Mouse (Mus musculus) kidney, adult 2 months (tissue): ENCODE measurements around the gene Zfp689. TPM values are rescaled to one million over a fixed set of nuclear protein-coding genes. Genes with fewer than 3 reads are reported as not detected.

Experiments used
- DNase-seq: peaks from one replicate; pipeline ENCODE4 v3.0.0; 2021
- H3K27ac ChIP-seq: fragments of 200-500 bp; 2 replicates; pipeline ENCODE4 v1.5.1; 2012; ENCODE audit warnings: low read depth, low read length, control low read depth, inconsistent platforms; ENCODE audit not compliant: insufficient read depth
- H3K27me3 ChIP-seq: fragments of 200-500 bp; replicated peaks from 2 replicates; pipeline ENCODE4 v1.6.1; 2012; ENCODE audit warnings: mild to moderate bottlenecking, moderate library complexity, low read length, inconsistent platforms; ENCODE audit not compliant: control insufficient read depth, insufficient read depth
- H3K36me3 ChIP-seq: fragments of 200-500 bp; 2 replicates; pipeline ENCODE4 v1.6.1; 2012; ENCODE audit warnings: mild to moderate bottlenecking, moderate library complexity, low read length, inconsistent platforms; ENCODE audit not compliant: control insufficient read depth, insufficient read depth
- H3K4me1 ChIP-seq: fragments of 200-500 bp; 2 replicates; pipeline ENCODE4 v1.6.1; 2011; ENCODE audit warnings: low read length; ENCODE audit not compliant: control insufficient read depth, insufficient read depth
- H3K4me3 ChIP-seq: fragments of 200-500 bp; 2 replicates; pipeline ENCODE4 v1.5.1; 2011; ENCODE audit warnings: mild to moderate bottlenecking, low read depth, low read length, control low read depth; ENCODE audit not compliant: insufficient read depth
- CTCF ChIP-seq: fragments of 200-500 bp; conservative IDR thresholded peaks from 2 replicates; pipeline ENCODE4 v1.5.1; 2011; ENCODE audit warnings: low read depth, mild to moderate bottlenecking, control low read depth, low read length, moderate library complexity, mixed read lengths; ENCODE audit not compliant: insufficient read depth, insufficient read length
- POLR2A ChIP-seq: fragments of 200-500 bp; IDR thresholded peaks from one replicate; pipeline ENCODE4 v1.6.1; 2011; ENCODE audit warnings: low read depth, low read length, control low read depth
- WGBS: fragments of 180-500 bp; shearing (Covaris S2); methylation state at CpG from one replicate; pipeline ENCODE4 v1.1.7; 2018; 5-methylcytosine and 5-hydroxymethylcytosine counted together
- polyA plus RNA-seq: library from polyadenylated mRNA; depleted of rRNA; stranded (reverse); fragments of >200 nt; gene quantifications from 2 replicates; pipeline ENCODE4 v1.2.3, GENCODE M21; 2012

Gene Zfp689
- polyA plus RNA-seq, 1 experiment, result 3.0 TPM

- Histone ChIP-seq H3K27ac (no peak overlapping the region), H3K36me3 (no peaks in the 10 kb centered on the region; the same call in 1 of the 2 replicates), H3K27me3 (no peaks in the 10 kb centered on the region), H3K4me3 (no peak overlapping the region), H3K4me1 (peaks cover 3% of the 10 kb centered on the region; the same call in 1 of the 2 replicates)
- no peak for TF ChIP-seq POLR2A
- no peak for TF ChIP-seq CTCF
- WGBS, result 93% methylated on average over 7 of the region's 7 CpGs
- no peak for DNase-seq
Measured at GRCm38 (mm10) chr7:127454905-127455304, 5.9 kb upstream of the Zfp689 start.

- Histone ChIP-seq H3K27me3 (no peaks in the 10 kb centered on the region), H3K36me3 (no peaks in the 10 kb centered on the region; the same call in 1 of the 2 replicates), H3K4me3 (no peak overlapping the region), H3K27ac (no peak overlapping the region), H3K4me1 (peaks cover 11% of the 10 kb centered on the region; the same call in 1 of the 2 replicates)
- TF ChIP-seq CTCF, result no peak
- no peak for TF ChIP-seq POLR2A
- DNase-seq, result no peak
- 97% methylated on average over 2 of the region's 2 CpGs for WGBS
Measured at GRCm38 (mm10) chr7:127453056-127453455, 4.1 kb upstream of the Zfp689 start.

DNA sequence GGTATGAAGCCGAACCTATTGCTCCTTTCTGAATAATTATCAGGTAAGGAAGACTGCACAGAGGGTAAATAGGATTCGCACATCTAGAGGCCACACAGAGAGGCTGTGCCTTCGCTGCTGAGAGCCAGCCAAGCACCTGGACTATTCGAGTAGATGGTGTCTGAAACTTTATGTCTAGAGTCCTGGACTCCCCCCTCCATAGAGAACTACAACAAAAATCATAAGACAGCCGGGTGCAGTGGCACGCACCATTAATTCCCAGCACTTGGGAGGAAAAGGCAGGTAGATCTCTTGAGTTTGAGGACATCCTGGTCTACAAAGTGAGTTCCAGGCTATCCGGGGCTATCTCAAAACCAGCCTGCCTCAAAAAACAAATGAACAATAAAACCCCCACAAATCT lies 1.0 kb upstream of the Zfp689 start:
- Histone ChIP-seq H3K27ac (no peak overlapping the region), H3K4me1 (peaks cover 11% of the 10 kb centered on the region; the same call in 1 of the 2 replicates), H3K36me3 (no peaks in the 10 kb centered on the region), H3K4me3 (no peak overlapping the region), H3K27me3 (no peaks in the 10 kb centered on the region)
- WGBS, result 56% methylated on average over 7 of the region's 7 CpGs
- no peak for DNase-seq
- TF ChIP-seq POLR2A (no peak), CTCF (no peak)

DNA sequence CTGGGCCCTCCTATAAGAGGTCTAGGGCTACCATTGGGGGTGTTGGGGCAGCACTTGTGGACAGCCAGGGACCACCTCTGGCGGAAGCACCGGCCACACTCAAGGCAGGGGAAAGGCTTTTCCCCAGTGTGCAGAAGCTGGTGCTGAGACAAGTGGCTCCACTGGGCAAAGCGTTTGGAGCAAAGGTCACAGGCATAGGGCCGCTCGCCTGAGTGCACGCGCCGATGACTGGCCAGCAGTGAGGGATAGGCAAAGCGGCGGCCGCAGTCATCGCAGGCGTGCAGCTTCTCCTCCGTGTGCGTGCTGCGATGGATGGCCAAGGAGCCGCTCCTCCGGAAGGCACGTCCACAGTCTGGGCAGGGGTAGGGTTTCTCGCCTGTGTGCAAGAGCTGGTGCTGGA lies 5.0 kb downstream of the Zfp689 start:
- no peaks in the 10 kb centered on the region; the same call in 1 of the 2 replicates for H3K4me1 ChIP-seq
- H3K27me3 ChIP-seq, result no peaks in the 10 kb centered on the region
- no peaks in the 10 kb centered on the region for H3K36me3 ChIP-seq
- no peak for TF ChIP-seq CTCF
- TF ChIP-seq POLR2A, result no peak
- DNase-seq, result peak; percentile 79
- H3K27ac ChIP-seq, result no peak overlapping the region
- 70% methylated on average over 20 of the region's 20 CpGs for WGBS
- H3K4me3 ChIP-seq, result no peak overlapping the region

DNA sequence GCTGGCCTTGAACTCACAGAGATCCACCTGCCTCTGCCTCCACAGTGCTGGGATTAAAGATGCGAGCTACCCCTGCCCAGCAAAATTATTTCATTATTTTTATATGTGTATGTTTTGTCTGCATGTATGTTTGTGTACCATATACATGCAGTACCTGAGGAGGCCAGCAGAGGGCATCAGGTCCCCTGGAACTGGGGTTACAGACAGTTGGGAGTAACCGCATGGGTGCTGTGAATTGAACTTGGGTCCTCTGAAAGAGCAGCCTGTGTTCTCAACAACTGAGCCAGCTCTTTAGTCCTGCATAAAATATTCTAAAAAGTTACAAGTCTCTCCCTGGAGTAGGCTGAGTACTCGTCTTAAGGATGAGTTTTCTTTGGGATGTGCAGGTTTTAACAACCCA lies 11.2 kb downstream of the Zfp689 start:
- H3K4me1 ChIP-seq, result no peaks in the 10 kb centered on the region
- H3K36me3 ChIP-seq, result no peaks in the 10 kb centered on the region
- H3K4me3 ChIP-seq, result no peak overlapping the region
- no peaks in the 10 kb centered on the region for H3K27me3 ChIP-seq
- 92% methylated on average over 3 of the region's 3 CpGs for WGBS
- no peak overlapping the region for H3K27ac ChIP-seq
- TF ChIP-seq CTCF (peak; percentile 34), POLR2A (no peak)
- DNase-seq, result no peak

- WGBS, result 90% methylated on average over 4 of the region's 4 CpGs
- Histone ChIP-seq H3K27ac (no peak overlapping the region), H3K27me3 (no peaks in the 10 kb centered on the region), H3K36me3 (no peaks in the 10 kb centered on the region), H3K4me3 (no peak overlapping the region), H3K4me1 (no peaks in the 10 kb centered on the region)
- TF ChIP-seq POLR2A (no peak), CTCF (no peak)
- no peak for DNase-seq
Measured at GRCm38 (mm10) chr7:127435206-127435605, 13.8 kb downstream of the Zfp689 start.

DNA sequence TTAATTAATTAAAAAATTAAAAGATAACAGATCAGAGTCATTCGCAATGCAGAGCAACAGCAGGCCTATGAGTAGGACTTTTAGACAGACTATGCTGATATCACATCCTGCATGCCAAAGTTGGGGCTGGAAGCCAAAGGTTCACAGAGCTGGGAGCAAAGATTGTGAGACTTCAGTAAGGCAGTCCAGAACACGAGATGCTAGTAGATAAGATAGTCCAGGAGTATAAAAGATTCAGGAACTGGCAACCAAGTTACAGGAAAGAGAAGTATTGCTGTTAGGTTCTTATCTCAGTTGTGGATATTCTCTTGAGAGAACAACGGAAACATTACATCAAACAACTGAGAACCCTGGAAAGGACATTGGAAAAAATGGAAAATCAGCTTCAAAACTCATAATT lies 22.6 kb downstream of the Zfp689 start:
- H3K27me3 ChIP-seq, result no peaks in the 10 kb centered on the region
- no peak for TF ChIP-seq CTCF
- TF ChIP-seq POLR2A, result no peak
- H3K4me3 ChIP-seq, result no peak overlapping the region
- 48% methylated on average over 3 of the region's 3 CpGs for WGBS
- no peaks in the 10 kb centered on the region for H3K36me3 ChIP-seq
- peak overlapping the region; percentile 43 for H3K27ac ChIP-seq
- H3K4me1 ChIP-seq, result peaks cover 4% of the 10 kb centered on the region; the same call in 1 of the 2 replicates
- peak; percentile 83 for DNase-seq
